Mouse (Mus musculus) stomach, postnatal 0 days (tissue): ENCODE measurements around the gene Uso1.

Experiments
- CTCF ChIP-seq: IDR thresholded peaks from 2 replicates; pipeline ENCODE4 v1.5.1; 2016; ENCODE audit warnings: antibody characterized with exemption, low read depth, mild to moderate bottlenecking, moderate library complexity
- EP300 ChIP-seq: optimal IDR thresholded peaks from 2 replicates; pipeline ENCODE3; 2016; ENCODE audit warnings: antibody characterized with exemption

DNA sequence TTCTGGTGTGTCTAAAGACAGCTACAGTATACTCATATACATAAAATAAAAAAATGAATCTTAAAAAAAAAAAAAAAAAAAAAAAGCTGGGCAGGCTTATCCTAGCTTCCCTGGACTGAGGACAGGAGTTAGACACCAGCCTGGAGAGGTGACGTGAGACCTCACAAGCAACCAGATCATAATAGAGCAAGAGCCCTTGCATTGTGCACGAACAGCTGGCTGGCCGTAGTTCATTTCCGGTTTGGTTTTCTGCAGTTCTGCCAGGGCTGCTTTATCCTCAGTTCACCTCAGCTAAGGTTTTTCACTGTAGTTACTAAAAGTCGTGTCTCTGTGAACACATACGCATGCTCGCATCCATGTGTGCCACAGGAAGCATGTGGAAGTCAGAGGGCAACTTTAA, 90.0 kb downstream of the Uso1 start:
- TF ChIP-seq EP300 (no peak), CTCF (no peak)
